In the genomic region with DNA sequence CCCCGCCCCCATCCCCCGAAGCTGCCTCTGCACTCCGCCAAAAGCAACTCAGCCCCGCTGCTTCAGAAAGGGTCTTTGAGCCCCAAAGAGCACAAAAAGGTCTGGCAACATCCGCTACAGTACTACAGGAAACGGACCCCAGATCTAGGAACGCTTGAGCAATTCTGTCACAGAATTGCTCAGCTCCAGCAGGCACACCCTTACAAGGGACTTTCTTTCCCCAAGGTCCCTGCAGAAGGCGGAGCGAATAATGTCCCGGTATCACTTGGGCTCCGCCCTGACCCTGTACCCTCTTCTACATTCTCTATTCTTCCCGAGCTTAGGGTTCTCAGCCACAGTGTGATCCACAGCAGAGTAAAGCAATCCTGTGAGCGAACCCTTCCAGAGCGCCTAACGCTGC, we compare ENCODE assay signal across 8 mouse cellular contexts. TPM values are rescaled to one million over a fixed set of nuclear protein-coding genes. Genes with fewer than 3 reads are reported as not detected.
DNase-seq lines count a peak whose midpoint lies in the region; ATAC-seq and TF ChIP-seq lines count a peak whose summit lies in the region.

No protein-coding gene starts in this region.

- H3K4me1 ChIP-seq in kidney, postnatal 0 days (replicated peaks; ENCODE audit: insufficient read depth, low read length), result no peaks in the 10 kb centered on the region
- peaks cover 29% of the 10 kb centered on the region for H3K4me1 ChIP-seq in bone marrow macrophage, adult 2 months (ENCODE audit: control insufficient read depth, insufficient read depth, low read length)
- H3K4me1 ChIP-seq in hindbrain, embryonic 10.5 days (replicated peaks), result peaks cover 16% of the 10 kb centered on the region
- H3K4me1 ChIP-seq in lung, postnatal 0 days (ENCODE audit: insufficient read depth, low read depth, low read length), result no peaks in the 10 kb centered on the region

- no peak for TF ChIP-seq POLR2A in bone marrow macrophage, adult 2 months (IDR thresholded peaks at IDR 0.05; ENCODE audit: borderline replicate concordance, low read depth, low read length)

- peaks cover 4% of the 10 kb centered on the region; the same call in 1 of the 2 replicates for H3K36me3 ChIP-seq in kidney, postnatal 0 days (ENCODE audit: insufficient read depth, low read length)
- peaks cover 24% of the 10 kb centered on the region for H3K36me3 ChIP-seq in hindbrain, embryonic 10.5 days
- H3K36me3 ChIP-seq in lung, postnatal 0 days (ENCODE audit: insufficient read depth, low read length), result peaks cover 7% of the 10 kb centered on the region; the same call in 1 of the 2 replicates

- ATAC-seq in kidney, postnatal 0 days (replicated peaks; ENCODE audit: low FRiP score, low read depth), result peak; percentile 41; the same call in 1 of the 2 replicates
- peak; percentile 43 for ATAC-seq in lung, postnatal 0 days

- WGBS in kidney, postnatal 0 days, result 23% methylated on average over 15 of the region's 15 CpGs
- 20% methylated on average over 15 of the region's 15 CpGs for WGBS in hindbrain, embryonic 10.5 days
- 13% methylated on average over 13 of the region's 15 CpGs for WGBS in lung, postnatal 0 days

- TF ChIP-seq EP300 in lung, postnatal 0 days (IDR thresholded peaks at IDR 0.05), result no peak

- H3K27ac ChIP-seq in kidney, postnatal 0 days, result peak overlapping the region; percentile 70
- H3K27ac ChIP-seq in bone marrow macrophage, adult 2 months (ENCODE audit: insufficient read depth, low read depth, low read length), result peak overlapping the region; percentile 81
- peak overlapping the region; percentile 94 for H3K27ac ChIP-seq in hindbrain, embryonic 10.5 days
- peak overlapping the region; percentile 73 for H3K27ac ChIP-seq in lung, postnatal 0 days (ENCODE audit: low read length)

- peak overlapping the region; percentile 58 for H3K4me2 ChIP-seq in kidney, postnatal 0 days (ENCODE audit: low read length)
- H3K4me2 ChIP-seq in lung, postnatal 0 days (replicated peaks; ENCODE audit: low read depth, low read length), result peak overlapping the region; percentile 51

- TF ChIP-seq CTCF in kidney, postnatal 0 days (IDR thresholded peaks at IDR 0.05; ENCODE audit: low read depth), result no peak
- no peak for TF ChIP-seq CTCF in bone marrow macrophage, adult 2 months (IDR thresholded peaks at IDR 0.05; ENCODE audit: low read depth, low read length)
- no peak for TF ChIP-seq CTCF in lung, postnatal 0 days (IDR thresholded peaks at IDR 0.05)

- no peaks in the 10 kb centered on the region for H3K9me3 ChIP-seq in kidney, postnatal 0 days (replicated peaks; ENCODE audit: low read length)
- no peaks in the 10 kb centered on the region; the same call in 1 of the 2 replicates for H3K9me3 ChIP-seq in hindbrain, embryonic 10.5 days
- H3K9me3 ChIP-seq in lung, postnatal 0 days (ENCODE audit: low read length), result no peaks in the 10 kb centered on the region

- no peaks in the 10 kb centered on the region for H3K27me3 ChIP-seq in kidney, postnatal 0 days (ENCODE audit: insufficient read depth, low read length)
- peaks cover 6% of the 10 kb centered on the region; the same call in 1 of the 2 replicates for H3K27me3 ChIP-seq in hindbrain, embryonic 10.5 days (ENCODE audit: insufficient read depth, poor library complexity, severe bottlenecking)
- no peaks in the 10 kb centered on the region for H3K27me3 ChIP-seq in lung, postnatal 0 days (replicated peaks; ENCODE audit: insufficient read depth, low read length)

- H3K9ac ChIP-seq in kidney, postnatal 0 days (ENCODE audit: low read depth, low read length), result no peak overlapping the region
- H3K9ac ChIP-seq in lung, postnatal 0 days (replicated peaks; ENCODE audit: low read depth), result no peak overlapping the region; the same call in 1 of the 2 replicates

- peak; percentile 61 for DNase-seq in kidney, postnatal 0 days (ENCODE audit: low spot score)
- no peak for DNase-seq in kidney, postnatal 10 days
- DNase-seq in hindbrain, embryonic 10.5 days (ENCODE audit: low spot score), result no peak
- DNase-seq in lung, postnatal 0 days (ENCODE audit: low spot score), result peak; percentile 84
- no peak for DNase-seq in ovary, postnatal 14 days (ENCODE audit: low spot score)
- DNase-seq in cerebellum, adult 9-11 months, result no peak
- no peak for DNase-seq in right cerebral cortex, adult 18-20 months

- H3K4me3 ChIP-seq in kidney, postnatal 0 days (replicated peaks; ENCODE audit: low read depth, low read length), result peak overlapping the region; percentile 46
- peak overlapping the region; percentile 67 for H3K4me3 ChIP-seq in bone marrow macrophage, adult 2 months (ENCODE audit: insufficient read depth, low read length)
- H3K4me3 ChIP-seq in hindbrain, embryonic 10.5 days, result peak overlapping the region; percentile 66
- H3K4me3 ChIP-seq in lung, postnatal 0 days (ENCODE audit: low read depth, low read length), result peak overlapping the region; percentile 43

RNA-seq across cellular contexts. Expression of a gene that starts 2.9 kb away (rescaled TPM):
- polyA plus RNA-seq in kidney, postnatal 0 days (2015; fragmentation: Nextera tagmentation; extraction: Ambion mirVana), result 185 and 206 TPM in 2 replicates
- 326 and 442 TPM in 2 replicates for polyA plus RNA-seq in bone marrow macrophage, adult 2 months (2012; ENCODE audit: insufficient read depth, insufficient read length, missing spikeins)
- polyA plus RNA-seq in hindbrain, embryonic 10.5 days (2016; fragmentation: Nextera tagmentation; extraction: Ambion mirVana), result 215 and 271 TPM in 2 replicates
- 171 and 179 TPM in 2 replicates for polyA plus RNA-seq in lung, postnatal 0 days (2015; fragmentation: Nextera tagmentation; extraction: Ambion mirVana)

RNA-seq across cellular contexts. Expression of a gene that starts 7.8 kb away (rescaled TPM):
- 19.1 and 20.2 TPM in 2 replicates for polyA plus RNA-seq in kidney, postnatal 0 days (2015; fragmentation: Nextera tagmentation; extraction: Ambion mirVana)
- 61.4 and 66.9 TPM in 2 replicates for polyA plus RNA-seq in bone marrow macrophage, adult 2 months (2012; ENCODE audit: insufficient read depth, insufficient read length, missing spikeins)
- polyA plus RNA-seq in hindbrain, embryonic 10.5 days (2016; fragmentation: Nextera tagmentation; extraction: Ambion mirVana), result 23.5 and 24.4 TPM in 2 replicates
- 16.1 and 18.6 TPM in 2 replicates for polyA plus RNA-seq in lung, postnatal 0 days (2015; fragmentation: Nextera tagmentation; extraction: Ambion mirVana)

RNA-seq across cellular contexts. Expression of a gene that starts 23.9 kb away (rescaled TPM):
- polyA plus RNA-seq in kidney, postnatal 0 days (2015; fragmentation: Nextera tagmentation; extraction: Ambion mirVana), result 860 and 883 TPM in 2 replicates
- 136 and 172 TPM in 2 replicates for polyA plus RNA-seq in bone marrow macrophage, adult 2 months (2012; ENCODE audit: insufficient read depth, insufficient read length, missing spikeins)
- polyA plus RNA-seq in hindbrain, embryonic 10.5 days (2016; fragmentation: Nextera tagmentation; extraction: Ambion mirVana), result 697 and 756 TPM in 2 replicates
- 661 and 759 TPM in 2 replicates for polyA plus RNA-seq in lung, postnatal 0 days (2015; fragmentation: Nextera tagmentation; extraction: Ambion mirVana)

RNA-seq across cellular contexts. Expression of a gene that starts 35.0 kb away (rescaled TPM):
- 90.2 and 91.1 TPM in 2 replicates for polyA plus RNA-seq in kidney, postnatal 0 days (2015; fragmentation: Nextera tagmentation; extraction: Ambion mirVana)
- polyA plus RNA-seq in bone marrow macrophage, adult 2 months (2012; ENCODE audit: insufficient read depth, insufficient read length, missing spikeins), result 74.6 and 79.4 TPM in 2 replicates
- polyA plus RNA-seq in hindbrain, embryonic 10.5 days (2016; fragmentation: Nextera tagmentation; extraction: Ambion mirVana), result 70.6 and 76.1 TPM in 2 replicates
- 82.7 and 84.9 TPM in 2 replicates for polyA plus RNA-seq in lung, postnatal 0 days (2015; fragmentation: Nextera tagmentation; extraction: Ambion mirVana)

RNA-seq across cellular contexts. Expression of a gene that starts 35.4 kb away (rescaled TPM):
- polyA plus RNA-seq in kidney, postnatal 0 days (2015; fragmentation: Nextera tagmentation; extraction: Ambion mirVana), result 14.1 and 15.0 TPM in 2 replicates
- polyA plus RNA-seq in bone marrow macrophage, adult 2 months (2012; ENCODE audit: insufficient read depth, insufficient read length, missing spikeins), result 274 and 292 TPM in 2 replicates
- 3.6 and 5.2 TPM in 2 replicates for polyA plus RNA-seq in hindbrain, embryonic 10.5 days (2016; fragmentation: Nextera tagmentation; extraction: Ambion mirVana)
- 27.7 and 33.0 TPM in 2 replicates for polyA plus RNA-seq in lung, postnatal 0 days (2015; fragmentation: Nextera tagmentation; extraction: Ambion mirVana)

Comparison
In these comparisons a context has a peak if more than half of its experiments do, and no peak if none do; other contexts are left out.
1. DNase-seq: peak in kidney, postnatal 0 days (single experiment) and lung, postnatal 0 days (single experiment); none in kidney, postnatal 10 days (single experiment), hindbrain, embryonic 10.5 days (single experiment), ovary, postnatal 14 days (single experiment), cerebellum, adult 9-11 months (single experiment) and right cerebral cortex, adult 18-20 months (single experiment).
2. Peak in every context shown above with its lines, with median percentiles within 50 percentile points of each other: H3K27ac ChIP-seq and H3K4me3 ChIP-seq.